Mouse (Mus musculus) heart, postnatal 10 days (tissue): ENCODE data around the gene Tnfaip2. TPM values are rescaled to one million over a fixed set of nuclear protein-coding genes. Genes with fewer than 3 reads are reported as not detected.

Source experiments
- DNase-seq, 2 experiments: peaks; one replicate each; pipeline ENCODE4 v3.0.0; 2021
- intact Hi-C: fragments of 180-260 bp; cut with DNase I; formaldehyde crosslinking; loops from one replicate; pipeline ENCODE4 v1.15.1; 2025
- total RNA-seq, 2 experiments: library from RNA; stranded (reverse); gene quantifications; 2 replicates each; pipeline ENCODE4 v1.2.3; 2021

Gene Tnfaip2
- total RNA-seq, 2 experiments from 2014 or later = 28.9 to 41.2 TPM

DNA sequence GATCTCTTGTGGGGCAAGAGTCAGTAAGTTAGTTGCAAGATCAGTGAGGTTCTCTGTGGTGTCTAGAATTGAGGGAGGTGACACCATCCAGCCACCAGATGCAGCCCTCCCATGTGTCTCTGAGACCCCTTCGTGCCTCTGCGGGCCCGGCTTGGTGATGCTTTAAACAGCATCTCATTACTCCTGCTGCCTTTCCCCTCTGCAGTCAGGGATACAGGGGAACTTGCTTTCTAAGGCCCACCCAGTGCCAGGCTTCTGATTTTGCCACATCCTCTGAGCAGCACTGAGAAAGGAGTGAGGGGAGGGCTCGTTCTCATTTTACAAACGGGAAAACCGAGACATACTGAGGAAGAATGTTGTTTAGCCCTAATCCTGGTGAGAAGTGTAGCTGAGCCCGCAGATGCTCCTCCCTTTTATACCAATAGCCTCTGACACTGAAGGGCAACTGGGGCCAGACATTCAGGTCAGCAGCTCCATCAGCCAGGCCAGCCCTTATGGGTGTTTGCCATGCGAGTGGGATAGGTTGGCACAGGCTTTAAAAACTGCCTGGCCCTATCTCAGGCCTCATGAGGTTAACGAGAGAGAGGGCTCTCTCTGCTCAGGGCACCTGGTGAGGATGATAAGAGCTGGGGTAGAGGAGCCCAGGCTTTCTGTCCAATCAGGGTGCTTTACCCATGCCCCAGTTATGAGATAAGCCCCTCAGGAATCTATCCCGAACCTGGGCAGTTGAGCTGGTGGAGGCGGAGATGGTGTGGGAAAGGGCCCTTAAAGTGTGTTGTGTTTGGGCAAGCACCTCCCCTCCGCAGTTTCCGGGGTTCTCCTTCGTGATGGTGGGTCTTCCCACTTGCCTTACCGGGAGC lies 972 bp downstream of the Tnfaip2 start:
- intact Hi-C loops = no loop called here
- peak; percentile 79 to 80 for DNase-seq

DNA sequence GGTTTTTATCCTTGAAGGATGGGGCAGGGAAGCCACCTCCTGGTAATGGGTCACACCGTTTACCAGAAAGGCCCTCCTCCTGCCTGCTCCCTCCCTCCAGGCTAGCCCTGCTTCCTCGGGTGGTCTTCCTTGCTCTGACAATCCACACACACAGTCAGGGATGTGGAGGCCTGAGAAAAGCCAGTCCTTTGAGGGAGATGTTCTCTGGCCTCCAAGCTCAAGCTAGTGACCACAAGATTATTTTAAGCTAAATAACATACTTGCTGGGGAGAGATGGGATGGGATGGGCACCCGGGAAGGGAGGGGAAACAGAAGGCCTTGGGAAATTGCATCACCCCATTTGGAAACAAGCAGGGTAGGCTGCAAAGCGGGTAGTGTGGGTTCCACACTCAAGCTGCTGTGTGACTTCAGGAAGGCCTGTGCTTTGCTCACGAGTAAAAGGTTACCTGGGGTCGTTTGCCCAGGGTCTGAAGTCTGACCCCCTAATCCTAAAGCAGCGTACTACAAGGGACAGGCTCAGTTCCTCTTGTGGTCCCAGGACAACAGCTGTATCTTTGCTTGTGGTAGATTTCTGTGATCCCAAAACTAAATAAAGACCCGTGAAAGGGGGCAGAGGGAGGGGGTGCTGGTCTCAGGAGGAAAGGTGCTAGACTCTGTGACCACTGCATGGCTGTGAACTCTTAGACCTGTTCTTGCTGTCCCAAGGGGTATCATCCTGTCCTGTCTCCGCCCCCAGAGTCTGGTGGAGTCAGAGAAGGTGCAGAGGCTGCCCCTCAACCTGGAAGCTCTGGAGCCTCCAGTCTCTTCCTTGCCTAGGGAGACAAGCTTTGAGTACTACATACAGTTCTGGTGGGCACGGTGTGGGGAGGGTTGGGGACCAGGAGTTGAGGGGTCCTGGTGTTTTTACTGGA lies 1.9 kb downstream of the Tnfaip2 start:
- DNase-seq = no peak
- intact Hi-C loops = no loop called here

GRCm38 (mm10) chr12:111445161-111445889 lies 3.1 kb downstream of the Tnfaip2 start:
- no peak for DNase-seq
- intact Hi-C loops = no loop called here

- DNase-seq = no peak
- intact Hi-C loops = no loop called here
Measured at GRCm38 (mm10) chr12:111445890-111446613, 3.8 kb downstream of the Tnfaip2 start.

- no peak for DNase-seq
- intact Hi-C loops = no loop called here
Measured at GRCm38 (mm10) chr12:111446745-111447144, 4.5 kb downstream of the Tnfaip2 start.

- intact Hi-C loops = no loop called here
- DNase-seq = no peak
Measured at GRCm38 (mm10) chr12:111447350-111447749, 5.1 kb downstream of the Tnfaip2 start.

DNA sequence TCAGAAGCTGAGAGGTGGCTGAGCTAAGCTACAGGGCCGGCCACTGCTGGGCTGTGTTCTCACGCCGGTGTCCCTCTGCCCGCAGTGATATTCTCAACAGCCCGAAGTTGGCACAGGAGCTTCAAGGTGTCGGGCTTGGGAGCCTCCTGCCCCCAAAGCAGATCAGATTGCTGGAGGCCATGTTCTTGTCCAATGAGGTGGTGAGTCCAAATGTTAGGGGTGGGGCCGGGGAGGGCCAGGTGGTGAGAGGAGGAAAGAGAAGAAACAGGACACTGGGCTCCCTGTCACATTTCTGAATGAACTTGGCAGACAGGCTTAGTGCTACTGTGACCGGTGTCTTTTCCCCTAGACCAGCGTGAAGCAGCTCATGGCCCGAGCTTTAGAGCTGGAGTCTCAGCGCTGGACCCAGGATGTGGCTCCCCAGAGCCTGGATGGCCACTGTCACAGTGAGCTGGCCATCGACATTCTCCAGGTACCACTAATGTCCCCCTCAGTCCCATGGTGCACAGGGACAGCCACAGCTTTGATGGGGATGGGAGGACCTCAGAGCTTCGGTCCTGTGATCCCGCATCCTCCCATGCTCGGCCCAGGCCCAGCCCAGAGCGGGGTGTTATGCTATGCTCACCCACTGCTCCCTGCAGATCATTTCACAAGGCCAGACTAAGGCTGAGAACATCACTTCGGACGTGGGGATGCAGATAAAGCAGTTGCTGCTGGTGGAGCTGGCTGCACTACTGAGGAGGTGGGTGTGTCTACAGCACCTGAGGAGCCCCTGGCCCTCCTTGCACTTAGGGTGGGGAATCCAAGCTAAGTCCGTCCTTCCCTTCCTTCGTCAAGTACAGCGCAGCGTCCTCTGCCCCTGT lies 5.9 kb downstream of the Tnfaip2 start:
- no peak for DNase-seq
- intact Hi-C loops = no loop called here

DNA sequence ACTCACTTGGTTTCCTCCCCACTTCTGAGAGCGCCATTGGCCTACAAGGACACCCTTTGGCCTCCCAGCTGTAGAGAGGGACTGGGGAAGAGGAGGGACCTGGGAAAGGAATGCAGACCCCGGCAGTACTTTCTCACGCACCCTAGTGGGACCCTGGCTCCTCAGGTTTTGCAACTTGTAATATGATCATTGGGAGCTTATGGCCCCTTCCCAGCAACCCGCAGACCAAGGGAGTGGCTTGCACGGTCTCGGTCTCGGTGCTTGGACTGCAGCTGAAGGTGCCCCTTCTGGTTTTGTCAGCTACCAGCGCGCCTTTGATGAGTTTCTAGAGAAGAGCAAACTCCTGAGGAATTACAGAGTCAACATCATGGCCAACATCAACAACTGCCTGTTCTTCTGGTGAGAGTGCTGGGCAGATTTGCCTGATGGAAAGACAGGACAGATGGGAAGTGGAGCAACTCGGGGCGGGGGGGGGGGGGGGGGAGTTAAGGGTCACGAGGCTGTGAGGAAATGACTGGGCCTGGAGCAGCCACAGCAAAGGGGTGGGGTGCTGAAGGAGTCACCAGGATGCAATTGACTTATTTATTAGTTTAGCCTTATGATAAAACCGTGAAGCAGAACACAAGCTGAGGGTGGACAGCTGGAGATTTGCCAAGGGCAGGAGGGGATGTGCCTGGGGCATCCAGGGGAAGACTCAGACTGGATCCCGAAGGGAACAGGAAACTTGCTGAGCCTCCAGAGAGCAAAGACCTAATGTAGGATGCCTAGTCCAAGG lies 6.8 kb downstream of the Tnfaip2 start:
- intact Hi-C loops = no loop called here
- DNase-seq = no peak

DNA sequence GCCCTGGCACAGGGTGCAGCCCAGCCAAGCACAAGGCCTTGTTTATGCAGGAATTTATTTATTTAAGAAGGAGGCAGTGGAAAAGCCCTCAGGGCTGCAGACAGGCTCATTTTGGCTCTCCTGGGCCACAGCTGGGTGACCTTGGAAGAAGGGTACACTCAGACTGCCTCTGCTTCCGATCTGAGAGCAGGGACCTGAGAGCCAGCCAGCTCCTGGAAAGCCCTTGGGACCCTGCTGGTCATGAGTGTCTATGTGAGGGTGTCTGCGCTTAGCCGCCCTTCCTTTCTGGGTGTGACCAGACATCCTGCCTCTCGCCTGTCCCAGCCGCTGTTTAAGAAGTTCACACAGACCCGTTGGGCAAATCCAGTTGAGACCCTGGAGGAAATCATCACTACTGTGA lies 8.1 kb downstream of the Tnfaip2 start:
- peak; percentile 67 to 72 for DNase-seq
- intact Hi-C loops = no loop called here

DNA sequence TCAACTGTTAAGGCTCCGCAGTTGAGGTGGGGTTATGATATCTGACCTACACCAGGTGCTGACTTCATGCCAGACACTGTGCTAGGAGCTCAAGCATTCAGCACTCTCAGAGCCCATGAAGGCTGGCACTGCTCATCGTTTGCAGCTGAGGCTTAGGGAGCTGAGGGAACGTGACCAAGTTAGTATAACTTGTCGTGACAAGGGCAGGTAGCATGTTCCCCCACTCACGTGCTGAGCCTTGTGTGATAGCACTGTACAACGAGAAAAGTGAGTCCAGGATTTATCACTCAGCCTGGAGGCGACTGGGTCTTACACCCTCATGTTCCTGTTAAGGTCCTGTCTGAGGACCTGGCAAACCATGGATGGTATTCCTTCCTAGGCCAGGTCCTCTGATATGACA lies 9.3 kb downstream of the Tnfaip2 start:
- intact Hi-C loops = no loop called here
- DNase-seq = no peak

DNA sequence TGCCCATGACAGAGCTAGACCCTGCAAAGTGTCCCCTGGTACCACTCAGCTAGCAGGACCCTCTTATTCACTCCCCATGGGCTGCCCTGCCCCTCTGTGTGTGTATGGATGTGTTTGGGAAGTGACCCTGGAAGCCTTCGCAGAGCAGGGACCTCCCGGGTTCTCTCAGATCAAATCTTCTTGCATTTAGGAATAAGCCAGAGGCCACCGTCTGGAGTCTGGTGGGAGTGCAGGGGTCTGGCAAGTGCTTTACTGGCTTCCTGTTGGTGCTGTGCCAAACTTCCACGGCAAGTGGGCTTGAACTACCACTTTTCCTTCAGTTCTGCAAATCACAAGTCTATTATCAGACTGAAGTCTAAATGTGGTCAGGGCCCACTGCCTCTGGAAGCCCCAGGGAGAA lies 11.8 kb downstream of the Tnfaip2 start:
- DNase-seq = peak in 1 of 2 experiments; percentile 58
- intact Hi-C loops = no loop called here

DNA sequence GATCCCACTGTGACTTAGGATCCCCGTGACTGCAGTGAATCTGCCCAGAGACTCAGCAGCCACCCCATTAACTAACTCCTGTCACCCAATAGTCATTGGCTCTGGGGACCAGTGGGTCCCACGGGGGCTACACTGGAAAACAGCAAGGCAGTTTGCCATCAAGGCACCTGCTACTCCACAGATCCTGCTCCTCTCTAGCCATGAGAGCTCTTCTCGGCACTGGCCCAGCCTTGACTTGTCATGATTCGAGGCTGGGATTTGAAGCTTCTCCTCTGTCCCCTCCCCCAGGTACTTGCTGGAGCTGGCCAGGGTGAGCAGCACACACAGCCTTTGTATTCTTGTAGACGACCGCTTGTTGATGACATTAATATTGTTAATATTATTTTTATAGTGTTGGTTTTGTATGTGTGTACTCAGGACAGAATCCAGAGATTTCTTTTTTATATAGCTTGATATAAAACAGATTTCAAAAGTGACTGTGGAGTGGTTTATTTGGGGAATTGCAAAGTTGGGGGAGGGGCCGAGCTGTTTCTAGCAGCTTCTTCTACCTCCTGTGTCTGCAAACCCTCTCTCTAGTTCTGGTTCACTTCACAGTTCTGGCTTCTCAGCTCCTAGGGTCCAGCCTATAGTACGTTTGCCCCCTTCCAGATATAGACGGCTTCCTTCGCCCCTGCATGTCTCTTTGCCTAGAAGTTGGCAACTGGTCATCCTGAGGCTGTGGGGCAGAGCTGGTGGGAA lies 12.4 kb downstream of the Tnfaip2 start:
- intact Hi-C loops = no loop called here
- no peak for DNase-seq

DNA sequence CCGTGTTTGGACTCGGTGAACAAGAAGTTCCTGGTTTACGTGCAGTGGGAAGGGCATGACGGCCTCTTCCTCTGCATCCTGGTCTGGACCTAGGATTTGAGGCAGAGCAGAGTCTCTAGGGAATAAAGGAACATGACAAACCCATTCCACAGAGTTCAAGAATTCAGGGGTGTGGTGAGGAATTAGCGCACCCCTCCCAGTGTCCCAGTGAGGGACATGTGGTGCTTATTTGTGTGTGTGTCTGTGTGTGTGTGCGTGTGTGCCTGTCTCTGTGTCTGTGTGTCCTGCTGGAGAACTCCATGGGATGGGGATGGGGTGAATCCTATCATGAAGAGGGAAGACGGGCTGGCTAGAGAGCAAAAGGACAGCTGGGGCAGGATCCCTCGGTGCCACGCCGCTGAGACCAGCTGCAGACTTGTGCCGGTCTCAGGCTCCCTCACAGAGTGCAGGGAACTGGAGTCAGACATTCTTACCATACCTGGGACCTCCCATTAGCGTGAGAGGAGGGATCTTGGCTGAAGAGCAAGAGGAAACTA lies 13.1 kb downstream of the Tnfaip2 start:
- intact Hi-C loops = no loop called here
- no peak for DNase-seq

DNA sequence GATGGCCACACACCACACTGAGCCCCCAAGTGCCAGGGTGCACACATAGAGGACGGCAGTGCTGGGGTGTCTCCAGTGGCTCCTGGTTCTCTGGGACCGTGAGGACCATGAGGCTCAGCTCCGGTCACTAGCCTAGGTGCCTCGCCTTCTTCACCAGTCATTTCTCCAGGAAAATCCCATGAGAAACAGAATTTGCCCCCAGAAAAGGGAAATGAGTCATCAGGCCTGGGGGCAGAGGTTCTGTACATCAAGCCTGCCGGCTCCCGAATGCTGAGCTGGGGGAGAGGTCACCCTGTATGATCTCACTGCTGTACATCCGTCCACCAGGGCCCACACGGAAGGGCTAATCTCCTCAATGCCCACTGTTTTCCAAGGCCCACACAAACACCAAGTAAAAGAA lies 13.6 kb downstream of the Tnfaip2 start:
- no peak for DNase-seq

GRCm38 (mm10) chr12:111457742-111458141 lies 15.5 kb downstream of the Tnfaip2 start:
- intact Hi-C loops = no loop called here
- peak; percentile 51 to 66 for DNase-seq

More for the DNA sequence above, 13.6 kb downstream of the Tnfaip2 start:
- intact Hi-C loops = no loop called here

GRCm38 (mm10) chr12:111463570-111463969 lies 21.3 kb downstream of the Tnfaip2 start:
- DNase-seq = no peak
- intact Hi-C loops = no loop called here

DNA sequence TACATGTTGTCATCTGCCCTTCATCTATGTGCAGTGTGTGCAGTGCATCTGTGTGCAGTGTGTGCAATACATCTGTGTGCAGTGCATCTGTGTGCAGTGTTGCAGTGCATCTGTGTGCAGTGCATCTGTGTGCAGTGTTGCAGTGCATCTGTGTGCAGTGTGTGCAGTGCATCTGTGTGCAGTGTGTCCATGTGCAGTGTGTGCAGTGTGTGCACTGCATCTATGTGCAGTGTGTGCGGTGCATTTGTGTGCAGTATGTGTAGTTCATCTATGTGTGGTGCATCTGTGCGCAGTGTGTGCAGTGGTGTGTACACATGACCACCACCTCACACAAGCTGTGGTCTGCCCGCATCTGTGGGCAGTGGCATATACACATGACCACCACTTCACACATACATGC lies 24.1 kb downstream of the Tnfaip2 start:
- intact Hi-C loops = loop anchor here (5.0 kb wide), 1 partner anchor 194 kb away; the partner anchor contains the start of gene Amn
- DNase-seq = no peak
